ENCODE assay signal across 23 mouse cellular contexts in genomic region chr11:22828988-22829632, GRCm38 (mm10). TPM values are rescaled to one million over a fixed set of nuclear protein-coding genes. Genes with fewer than 3 reads are reported as not detected.
DNase-seq lines count a peak whose midpoint lies in the region; ATAC-seq and TF ChIP-seq lines count a peak whose summit lies in the region.
"Had no signal": no experiment of that assay in that cellular context is flagged by ENCODE, and none has a peak within 500 bp of the region (broad histone marks: within the 10 kb centered on the region; RNA-seq: fewer than 3 reads in every experiment).

No protein-coding gene starts in this region.

- TF ChIP-seq CTCF in ES-Bruce4 (IDR thresholded peaks at IDR 0.05; ENCODE audit: low read depth, low read length) = no peak
- TF ChIP-seq CTCF in brain, embryonic 14.5 days (IDR thresholded peaks at IDR 0.05; ENCODE audit: borderline replicate concordance, extremely low read depth, insufficient read depth, insufficient read length) = no peak

- H3K9me3 ChIP-seq in embryonic facial prominence, embryonic 14.5 days (ENCODE audit: control insufficient read depth, low read length) = no peaks in the 10 kb centered on the region
- no peaks in the 10 kb centered on the region for H3K9me3 ChIP-seq in embryonic facial prominence, embryonic 10.5 days
- H3K9me3 ChIP-seq in megakaryocyte, embryonic 14.5 days = no peaks in the 10 kb centered on the region
- H3K9me3 ChIP-seq in ES-Bruce4 (replicated peaks; ENCODE audit: control insufficient read depth, insufficient read depth, low read length, poor library complexity, severe bottlenecking) = peaks cover 5% of the 10 kb centered on the region; the same call in 1 of the 2 replicates
- H3K9me3 ChIP-seq: embryonic facial prominence, embryonic 13.5 days; heart, embryonic 10.5 days; hindbrain, embryonic 10.5 days had no signal

- no peak overlapping the region for H3K4me3 ChIP-seq in embryonic facial prominence, embryonic 14.5 days (ENCODE audit: low read depth, low read length)
- H3K4me3 ChIP-seq in embryonic facial prominence, embryonic 10.5 days = no peak overlapping the region
- H3K4me3 ChIP-seq in megakaryocyte, embryonic 14.5 days (replicated peaks) = peak overlapping the region; percentile 69
- no peak overlapping the region for H3K4me3 ChIP-seq in ES-Bruce4 (ENCODE audit: low read depth, low read length)
- H3K4me3 ChIP-seq: embryonic facial prominence, embryonic 13.5 days; heart, embryonic 10.5 days; hindbrain, embryonic 10.5 days; layer of hippocampus, adult 2 months; myocyte had no signal

- H3K27me3 ChIP-seq in embryonic facial prominence, embryonic 14.5 days (replicated peaks; ENCODE audit: control insufficient read depth, insufficient read depth, low read length) = no peaks in the 10 kb centered on the region
- H3K27me3 ChIP-seq in embryonic facial prominence, embryonic 10.5 days (replicated peaks; ENCODE audit: low read depth, poor library complexity, severe bottlenecking) = no peaks in the 10 kb centered on the region
- H3K27me3 ChIP-seq in megakaryocyte, embryonic 14.5 days (replicated peaks) = no peaks in the 10 kb centered on the region
- no peaks in the 10 kb centered on the region for H3K27me3 ChIP-seq in ES-Bruce4 (ENCODE audit: control insufficient read depth, insufficient read depth, low read length, poor library complexity, severe bottlenecking)
- H3K27me3 ChIP-seq: embryonic facial prominence, embryonic 13.5 days; Patski had no signal

- no peaks in the 10 kb centered on the region for H3K36me3 ChIP-seq in embryonic facial prominence, embryonic 14.5 days (ENCODE audit: control insufficient read depth, insufficient read depth, low read length)
- no peaks in the 10 kb centered on the region for H3K36me3 ChIP-seq in embryonic facial prominence, embryonic 10.5 days (replicated peaks)
- peaks cover 80% of the 10 kb centered on the region for H3K36me3 ChIP-seq in megakaryocyte, embryonic 14.5 days (replicated peaks; ENCODE audit: low read length)
- peaks cover 3% of the 10 kb centered on the region for H3K36me3 ChIP-seq in ES-Bruce4 (ENCODE audit: control insufficient read depth, insufficient read depth, low read length, poor library complexity, severe bottlenecking)
- H3K36me3 ChIP-seq: heart, embryonic 10.5 days; hindbrain, embryonic 10.5 days had no signal

- 0 out of 2 replicates have a peak, but pooled peaks have one; percentile 45 for TF ChIP-seq EP300 in ES-Bruce4 (IDR thresholded peaks at IDR 0.05; ENCODE audit: insufficient read depth, low read depth, low read length)

- H3K27ac ChIP-seq in embryonic facial prominence, embryonic 14.5 days (replicated peaks; ENCODE audit: low read depth, low read length) = no peak overlapping the region
- H3K27ac ChIP-seq in embryonic facial prominence, embryonic 10.5 days (replicated peaks) = no peak overlapping the region
- H3K27ac ChIP-seq in ES-Bruce4 (ENCODE audit: insufficient read depth, low read length) = no peak overlapping the region
- H3K27ac ChIP-seq: embryonic facial prominence, embryonic 13.5 days; hindbrain, embryonic 10.5 days; kidney, postnatal 0 days; layer of hippocampus, adult 2 months had no signal

- DNase-seq in embryonic facial prominence, embryonic 14.5 days (ENCODE audit: low spot score) = no peak
- DNase-seq in embryonic facial prominence, embryonic 10.5 days (ENCODE audit: low spot score) = no peak
- DNase-seq in brain, embryonic 14.5 days (ENCODE audit: low read depth) = peak; percentile 47
- no peak for DNase-seq in adipocyte (ENCODE audit: low spot score)
- DNase-seq in spleen, postnatal 10 days (ENCODE audit: low spot score in 2 of 2) = no peak
- DNase-seq: adrenal gland, postnatal 10 days; cerebellum, adult 9-10 months; kidney, adult 18-20 months; lung, adult 18-20 months; lung, postnatal 4 days; midbrain, embryonic 14.5 days; thymus, postnatal 14 days had no signal

- ATAC-seq in embryonic facial prominence, embryonic 14.5 days (ENCODE audit: low read depth) = 0 out of 2 replicates have a peak, but pooled peaks have one; percentile 20
- no peak for ATAC-seq in megakaryocyte, adult 5-6 weeks (ENCODE audit: poor library complexity, severe bottlenecking)

- H3K9ac ChIP-seq in embryonic facial prominence, embryonic 14.5 days (ENCODE audit: low read depth, low read length) = no peak overlapping the region
- H3K9ac ChIP-seq in ES-Bruce4 (ENCODE audit: low read depth, poor library complexity, severe bottlenecking) = no peak overlapping the region
- H3K9ac ChIP-seq: embryonic facial prominence, embryonic 13.5 days had no signal

- TF ChIP-seq POLR2A in ES-Bruce4 (IDR thresholded peaks at IDR 0.05; ENCODE audit: insufficient read depth, low read length) = no peak
- no peak for TF ChIP-seq POLR2A in brain, embryonic 14.5 days (IDR thresholded peaks at IDR 0.05; ENCODE audit: borderline replicate concordance, extremely low read depth, insufficient read depth, insufficient read length, poor library complexity, severe bottlenecking)

- 96% methylated on average over 15 of the region's 15 CpGs for WGBS in embryonic facial prominence, embryonic 14.5 days
- WGBS in embryonic facial prominence, embryonic 10.5 days = 96% methylated on average over 15 of the region's 15 CpGs

- H3K4me2 ChIP-seq in embryonic facial prominence, embryonic 14.5 days (ENCODE audit: low read depth, low read length) = no peak overlapping the region
- H3K4me2 ChIP-seq: embryonic facial prominence, embryonic 13.5 days; liver, embryonic 11.5 days had no signal

- no peaks in the 10 kb centered on the region for H3K4me1 ChIP-seq in embryonic facial prominence, embryonic 14.5 days (ENCODE audit: control insufficient read depth, insufficient read depth, low read length)
- 0 out of 2 replicates have a peak, but pooled peaks cover 8% of the 10 kb centered on the region for H3K4me1 ChIP-seq in embryonic facial prominence, embryonic 10.5 days
- H3K4me1 ChIP-seq in megakaryocyte, embryonic 14.5 days = peaks cover 86% of the 10 kb centered on the region
- peaks cover 4% of the 10 kb centered on the region for H3K4me1 ChIP-seq in ES-Bruce4 (ENCODE audit: control insufficient read depth, insufficient read depth, low read length)

RNA-seq across cellular contexts. Expression of gene B3gnt2, which starts 31.7 kb away (rescaled TPM):
- 6.4 and 9.2 TPM in 2 replicates for polyA plus RNA-seq in embryonic facial prominence, embryonic 14.5 days (2014; fragmentation: Nextera tagmentation; extraction: Ambion mirVana)
- 2.4 and 3.4 TPM in 2 replicates for polyA plus RNA-seq in embryonic facial prominence, embryonic 10.5 days (2016; fragmentation: Nextera tagmentation; extraction: Ambion mirVana)
- 6.1 TPM in 1 of 2 replicates, not detected in the other for polyA plus RNA-seq in megakaryocyte, embryonic 14.5 days (2012; ENCODE audit: insufficient read depth, low replicate concordance)
- total RNA-seq in megakaryocyte, adult 5-6 weeks (2015) = 8.3 and 13.0 TPM in 2 replicates
- 20.8 and 28.9 TPM in 2 replicates for total RNA-seq in megakaryocyte, adult 5-6 weeks (2017)
- polyA plus RNA-seq in ES-Bruce4 (2011; ENCODE audit: insufficient read depth, insufficient read length, low read depth, missing spikeins) = 3.5 and 16.7 TPM in 2 replicates
- 2.0 and 2.3 TPM in 2 replicates for polyA plus RNA-seq in brain, embryonic 14.5 days (2012; rRNA removed)
